10 mouse cellular contexts compared by ENCODE assay signal in genomic region chrX:56839369-56839768, GRCm38 (mm10). TPM values are rescaled to one million over a fixed set of nuclear protein-coding genes. Genes with fewer than 3 reads are reported as not detected.
DNase-seq lines count a peak whose midpoint lies in the region.
"Had no signal": no experiment of that assay in that cellular context is flagged by ENCODE, and none has a peak within 500 bp of the region (broad histone marks: within the 10 kb centered on the region; RNA-seq: fewer than 3 reads in every experiment).

No protein-coding gene starts in this region.

- intact Hi-C loops in heart, postnatal 25 days (cut with DNase I), result loop anchor here (2.0 to 5.0 kb wide), 3 partner anchors 82 to 267 kb away; no protein-coding TSS in a partner anchor
- intact Hi-C loops in heart, postnatal 14 days (cut with DNase I), result loop anchor here (2.0 to 10.0 kb wide), 4 partner anchors 82 to 305 kb away; no protein-coding TSS in a partner anchor

- DNase-seq in heart, adult 8-10 months (ENCODE audit: low spot score), result peak; percentile 22
- DNase-seq in heart, postnatal 25 days (ENCODE audit: low spot score), result no peak
- DNase-seq in right cerebral cortex, adult 18-20 months, result peak; percentile 4
- DNase-seq in right cerebral cortex, postnatal 36 days (ENCODE audit: low spot score in 2 of 2), result no peak
- peak; percentile 66 for DNase-seq in adipocyte (ENCODE audit: low spot score)
- peak; percentile 6 to 29 for DNase-seq in heart, postnatal 14 days
- DNase-seq in naive thymus-derived CD4-positive, alpha-beta T cell, adult 2 months (ENCODE audit: low read depth), result peak; percentile 41
- DNase-seq in ovary, adult 18-20 months (ENCODE audit: low spot score), result no peak

RNA-seq across cellular contexts. Expression of gene Map7d3, which starts 17.2 kb away (rescaled TPM):
- under 1 TPM; 0.20 to 0.52 (median 0.38) TPM for total RNA-seq in heart, adult 8-10 months (2022)
- under 1 TPM; 0.50 to 0.73 TPM for total RNA-seq in heart, postnatal 25 days (2021)
- 1 to 10 TPM in 1 of 2 experiments, under 1 TPM in 1; 0.78 to 1.3 TPM for total RNA-seq in heart, postnatal 14 days (2021)

RNA-seq across cellular contexts. Expression of gene Adgrg4, which starts 30.6 kb away (rescaled TPM):
- total RNA-seq in heart, adult 8-10 months (2022), result not detected
- total RNA-seq in heart, postnatal 25 days (2021), result not detected
- not detected for total RNA-seq in heart, postnatal 14 days (2021)
- total RNA-seq: common myeloid progenitor, adult 5-6 weeks; layer of hippocampus, postnatal 25 days had no signal

Comparison
In these comparisons a context has a peak if more than half of its experiments do, and no peak if none do; other contexts are left out.
1. DNase-seq: peak in heart, adult 8-10 months (single experiment), right cerebral cortex, adult 18-20 months (single experiment), adipocyte (single experiment), heart, postnatal 14 days (2 of 2) and naive thymus-derived CD4-positive, alpha-beta T cell, adult 2 months (single experiment); none in heart, postnatal 25 days (single experiment), right cerebral cortex, postnatal 36 days (0 of 2) and ovary, adult 18-20 months (single experiment).